Mouse (Mus musculus) midbrain, postnatal 0 days (tissue): ENCODE data around the gene Negr1. TPM values are rescaled to one million over a fixed set of nuclear protein-coding genes. Genes with fewer than 3 reads are reported as not detected.
A peak's percentile ranks its signal among the peaks of the same experiment; 100 is the strongest.

ENCODE experiments used
- ATAC-seq: fragments of 200-750 bp; cut with Nextera tagmentation; 2 replicates; pipeline ENCODE4 v1.8.0; 2017; ENCODE audit warnings: moderate number of reproducible peaks, mild to moderate bottlenecking, moderate TSS enrichment, moderate library complexity; ENCODE audit not compliant: low FRiP score
- DNase-seq: peaks from one replicate; pipeline ENCODE4 v3.0.0-alpha.2; 2015; ENCODE audit warnings: low spot score
- H3K27ac ChIP-seq: fragments of 300-500 bp; sonication (generic); 2 replicates; pipeline ENCODE4 v1.5.1; 2014; ENCODE audit warnings: low read depth, mild to moderate bottlenecking, low read length, mixed read lengths
- H3K27me3 ChIP-seq: fragments of 300-500 bp; sonication (generic); 2 replicates; pipeline ENCODE4 v1.6.1; 2014; ENCODE audit warnings: low read length, control low read depth, mixed read lengths; ENCODE audit not compliant: insufficient read depth
- H3K36me3 ChIP-seq: fragments of 300-500 bp; sonication (generic); 2 replicates; pipeline ENCODE4 v1.6.1; 2014; ENCODE audit warnings: low read length, control low read depth, mixed read lengths; ENCODE audit not compliant: insufficient read depth
- H3K4me1 ChIP-seq: fragments of 300-500 bp; sonication (generic); 2 replicates; pipeline ENCODE4 v1.6.1; 2014; ENCODE audit warnings: mild to moderate bottlenecking, control low read depth, antibody characterized with exemption, low read length, mixed read lengths; ENCODE audit not compliant: insufficient read depth
- H3K4me2 ChIP-seq: fragments of 300-500 bp; sonication (generic); 2 replicates; pipeline ENCODE4 v1.6.1; 2014; ENCODE audit warnings: low read depth, mild to moderate bottlenecking, low read length, mixed read lengths; ENCODE audit not compliant: poor library complexity, severe bottlenecking
- H3K4me3 ChIP-seq: fragments of 300-500 bp; sonication (generic); 2 replicates; pipeline ENCODE4 v1.5.1; 2014; ENCODE audit warnings: low read depth, mild to moderate bottlenecking, low read length, moderate library complexity
- H3K9ac ChIP-seq: fragments of 300-500 bp; sonication (generic); replicated peaks from 2 replicates; pipeline ENCODE4 v1.6.1; 2014; ENCODE audit warnings: mild to moderate bottlenecking, low read length, moderate library complexity, mixed read lengths; ENCODE audit not compliant: poor library complexity, severe bottlenecking
- H3K9me3 ChIP-seq: fragments of 300-500 bp; sonication (generic); 2 replicates; pipeline ENCODE4 v1.6.1; 2016; ENCODE audit warnings: low read length, control low read depth
- CTCF ChIP-seq: IDR thresholded peaks from 2 replicates; pipeline ENCODE4 v1.5.1; 2016; ENCODE audit warnings: antibody characterized with exemption, mild to moderate bottlenecking
- WGBS: fragments of 180-500 bp; shearing (Covaris S2); extraction: QIAGEN DNeasy Blood & Tissue Kit; methylation state at CpG from one replicate; pipeline ENCODE4 v1.1.7; 2014; 5-methylcytosine and 5-hydroxymethylcytosine counted together
- polyA plus RNA-seq: library from polyadenylated mRNA; unstranded; fragments of >200 nt; fragmentation: Nextera tagmentation; extraction: Ambion mirVana; gene quantifications from 2 replicates; pipeline ENCODE4 v1.2.1, GENCODE M21; 2015
- total RNA-seq: library from RNA; depleted of rRNA; stranded (reverse); fragments of >200 nt; gene quantifications from 2 replicates; pipeline ENCODE4 v1.2.3, GENCODE M21; 2014

Gene Negr1
- total and polyA plus RNA-seq, 2 experiments from 2014 or later, result 80.2 to 180 TPM

DNA sequence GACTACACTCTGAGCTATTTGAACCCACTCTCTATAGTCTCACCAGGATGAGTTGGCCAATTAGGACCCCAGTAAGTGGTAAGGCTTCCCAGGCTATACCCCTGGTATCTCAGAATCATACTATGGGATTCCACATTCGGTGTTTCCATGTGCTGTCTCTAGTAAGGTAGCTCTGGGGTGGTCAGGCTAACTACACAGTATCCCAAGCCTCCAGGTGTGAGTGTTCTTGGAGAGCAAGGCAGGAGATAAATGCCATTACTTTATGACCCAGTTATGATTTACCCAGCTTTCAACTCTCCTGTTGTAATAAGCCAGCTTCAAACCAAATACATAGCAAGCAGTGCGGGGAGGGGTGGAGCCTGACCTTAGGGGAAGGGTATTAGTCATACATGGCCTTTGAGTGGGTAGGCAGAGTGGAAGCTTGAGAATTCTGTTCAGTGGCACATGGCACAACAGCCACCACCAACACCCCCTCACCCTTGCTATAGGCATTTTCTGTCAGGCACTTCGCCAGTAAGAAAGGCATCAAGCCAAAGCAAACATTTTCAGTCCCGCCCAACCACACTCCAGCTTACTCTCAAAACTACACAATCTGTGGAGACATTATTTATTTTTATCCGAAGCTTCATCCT is 437.7 kb downstream of the Negr1 start:
- Histone ChIP-seq H3K27ac (no peak overlapping the region), H3K9ac (no peak overlapping the region), H3K4me1 (no peaks in the 10 kb centered on the region), H3K36me3 (no peaks in the 10 kb centered on the region), H3K4me3 (no peak overlapping the region), H3K27me3 (no peaks in the 10 kb centered on the region), H3K9me3 (no peaks in the 10 kb centered on the region), H3K4me2 (no peak overlapping the region)
- no peak for TF ChIP-seq CTCF
- WGBS, result 80% methylated on average over 5 of the region's 5 CpGs
- no peak for DNase-seq
- ATAC-seq, result no peak

- WGBS, result 79% methylated on average over 2 of the region's 2 CpGs
- Histone ChIP-seq H3K9ac (no peak overlapping the region), H3K27me3 (no peaks in the 10 kb centered on the region), H3K4me1 (no peaks in the 10 kb centered on the region), H3K4me2 (no peak overlapping the region), H3K27ac (no peak overlapping the region), H3K36me3 (no peaks in the 10 kb centered on the region), H3K9me3 (no peaks in the 10 kb centered on the region), H3K4me3 (no peak overlapping the region)
- TF ChIP-seq CTCF, result no peak
- ATAC-seq (no peak), DNase-seq (no peak)
These were observed 460.0 kb downstream of the Negr1 start for GRCm38 (mm10) chr3:157021632-157022031.

- H3K36me3 ChIP-seq, result no peaks in the 10 kb centered on the region
- WGBS, result 54% methylated on average over 6 of the region's 6 CpGs
- DNase-seq (no peak), ATAC-seq (no peak)
- H3K4me3 ChIP-seq, result no peak overlapping the region
- no peaks in the 10 kb centered on the region for H3K27me3 ChIP-seq
- no peak overlapping the region for H3K4me2 ChIP-seq
- H3K9me3 ChIP-seq, result no peaks in the 10 kb centered on the region
- TF ChIP-seq CTCF, result no peak
- H3K9ac ChIP-seq, result no peak overlapping the region
- H3K27ac ChIP-seq, result no peak overlapping the region
- H3K4me1 ChIP-seq, result no peaks in the 10 kb centered on the region
These were observed 463.0 kb downstream of the Negr1 start for GRCm38 (mm10) chr3:157024580-157024979.

DNA sequence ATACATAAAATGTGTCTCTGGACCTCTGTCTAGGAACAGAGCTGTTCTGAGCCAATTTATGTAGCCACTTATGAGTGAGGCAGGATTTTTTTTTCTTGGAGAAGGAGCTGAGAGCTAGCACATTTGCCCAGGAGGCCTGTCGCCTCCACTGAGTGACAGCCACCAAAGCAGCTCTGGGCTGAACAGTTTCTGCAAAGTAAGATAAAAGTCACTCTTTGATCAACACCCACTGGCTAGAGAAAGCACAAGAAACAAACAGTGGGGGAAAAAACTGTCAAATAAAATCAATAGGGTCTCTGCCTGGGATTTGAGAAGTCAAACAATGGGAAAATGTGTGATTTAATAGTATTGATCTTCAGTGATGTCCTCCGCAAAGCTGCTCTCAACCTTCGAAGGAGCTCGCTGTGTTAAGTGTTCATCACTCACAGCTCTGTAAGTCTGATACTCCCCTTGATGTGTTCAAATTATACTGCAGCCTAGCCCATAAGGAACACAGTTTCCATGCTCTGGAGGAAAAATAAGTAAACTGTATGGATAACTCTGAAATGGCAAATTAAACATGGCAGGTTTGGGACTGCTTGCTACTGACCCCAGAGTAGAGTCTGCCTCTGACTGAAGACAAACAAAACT is 470.0 kb downstream of the Negr1 start:
- Histone ChIP-seq H3K9ac (no peak overlapping the region), H3K9me3 (no peaks in the 10 kb centered on the region), H3K36me3 (no peaks in the 10 kb centered on the region), H3K4me3 (no peak overlapping the region), H3K27ac (no peak overlapping the region), H3K4me2 (no peak overlapping the region), H3K4me1 (no peaks in the 10 kb centered on the region), H3K27me3 (no peaks in the 10 kb centered on the region)
- DNase-seq (no peak), ATAC-seq (0 out of 2 replicates have a peak, but pooled peaks have one; percentile 58)
- TF ChIP-seq CTCF, result no peak
- 35% methylated on average over 4 of the region's 4 CpGs for WGBS

GRCm38 (mm10) chr3:157036016-157036415 is 474.4 kb downstream of the Negr1 start:
- WGBS, result 72% methylated on average over 6 of the region's 6 CpGs
- H3K9me3 ChIP-seq, result no peaks in the 10 kb centered on the region
- H3K4me1 ChIP-seq, result 0 out of 2 replicates have a peak, but pooled peaks cover 3% of the 10 kb centered on the region
- no peak overlapping the region for H3K4me3 ChIP-seq
- H3K27ac ChIP-seq, result no peak overlapping the region
- H3K9ac ChIP-seq, result no peak overlapping the region
- DNase-seq, result no peak
- no peak for TF ChIP-seq CTCF
- no peak for ATAC-seq
- no peaks in the 10 kb centered on the region for H3K27me3 ChIP-seq
- no peak overlapping the region for H3K4me2 ChIP-seq
- no peaks in the 10 kb centered on the region for H3K36me3 ChIP-seq

DNA sequence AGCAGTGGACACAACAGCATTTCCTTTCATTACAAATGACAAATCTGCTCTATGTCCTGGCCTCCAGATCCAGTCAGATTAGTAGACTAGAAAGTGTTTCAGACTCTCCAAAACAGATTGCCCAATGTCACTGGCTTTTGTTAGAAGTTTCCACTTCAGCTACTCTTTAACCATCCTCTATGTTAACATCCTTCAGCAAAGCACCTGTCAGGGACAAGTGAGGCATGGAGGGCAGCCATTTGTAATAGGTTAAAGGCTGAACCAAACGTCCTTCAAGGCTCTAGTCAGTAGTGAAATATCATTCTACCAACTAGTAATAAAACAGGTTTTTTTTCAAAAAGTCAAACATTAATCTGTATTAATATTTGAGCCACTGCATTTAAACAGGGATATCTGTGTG is 475.0 kb downstream of the Negr1 start:
- Histone ChIP-seq H3K4me2 (no peak overlapping the region), H3K9me3 (no peaks in the 10 kb centered on the region), H3K36me3 (no peaks in the 10 kb centered on the region), H3K9ac (no peak overlapping the region), H3K27me3 (no peaks in the 10 kb centered on the region), H3K4me1 (0 out of 2 replicates have a peak, but pooled peaks cover 3% of the 10 kb centered on the region), H3K27ac (no peak overlapping the region), H3K4me3 (no peak overlapping the region)
- WGBS, result 76% methylated on average over 1 of the region's 1 CpGs
- no peak for TF ChIP-seq CTCF
- no peak for DNase-seq
- no peak for ATAC-seq
